Mouse (Mus musculus) hindbrain, embryonic 16.5 days (tissue): Measurements from ENCODE around the gene Srgap2. TPM values are rescaled to one million over a fixed set of nuclear protein-coding genes. Genes with fewer than 3 reads are reported as not detected.

Experiments used
- ATAC-seq: fragments of 200-750 bp; cut with Nextera tagmentation; 2 replicates; pipeline ENCODE4 v1.8.0; 2017; ENCODE audit warnings: moderate TSS enrichment, moderate library complexity
- H3K27ac ChIP-seq: fragments of 300-500 bp; sonication (generic); 2 replicates; pipeline ENCODE4 v1.5.1; 2014; ENCODE audit warnings: low read depth, mild to moderate bottlenecking, control low read depth, low read length, moderate library complexity
- H3K27me3 ChIP-seq: fragments of 300-500 bp; sonication (generic); replicated peaks from 2 replicates; pipeline ENCODE4 v1.6.1; 2014; ENCODE audit warnings: low read length; ENCODE audit not compliant: control insufficient read depth, insufficient read depth
- H3K36me3 ChIP-seq: fragments of 300-500 bp; sonication (generic); 2 replicates; pipeline ENCODE4 v1.6.1; 2014; ENCODE audit warnings: mild to moderate bottlenecking, low read length, moderate library complexity, mixed read lengths; ENCODE audit not compliant: control insufficient read depth, insufficient read depth
- H3K4me1 ChIP-seq: fragments of 300-500 bp; sonication (generic); 2 replicates; pipeline ENCODE4 v1.6.1; 2014; ENCODE audit warnings: low read depth, low read length; ENCODE audit not compliant: control insufficient read depth, insufficient read depth
- H3K4me2 ChIP-seq: fragments of 300-500 bp; sonication (generic); 2 replicates; pipeline ENCODE4 v1.6.1; 2014; ENCODE audit warnings: mild to moderate bottlenecking, low read length, control low read depth, moderate library complexity
- H3K4me3 ChIP-seq: fragments of 300-500 bp; sonication (generic); 2 replicates; pipeline ENCODE4 v1.5.1; 2014; ENCODE audit warnings: mild to moderate bottlenecking, low read length, control low read depth, moderate library complexity
- H3K9ac ChIP-seq: fragments of 300-500 bp; sonication (generic); 2 replicates; pipeline ENCODE4 v1.6.1; 2014; ENCODE audit warnings: low read depth, mild to moderate bottlenecking, control low read depth, low read length, moderate library complexity
- H3K9me3 ChIP-seq: fragments of 300-500 bp; sonication (generic); 2 replicates; pipeline ENCODE4 v1.6.1; 2014; ENCODE audit warnings: mild to moderate bottlenecking, low read length, moderate library complexity; ENCODE audit not compliant: control insufficient read depth
- WGBS: fragments of 180-500 bp; shearing (Covaris S2); extraction: QIAGEN DNeasy Blood & Tissue Kit; methylation state at CpG from one replicate; pipeline ENCODE4 v1.1.7; 2014; 5-methylcytosine and 5-hydroxymethylcytosine counted together
- polyA plus RNA-seq: library from polyadenylated mRNA; unstranded; fragments of >200 nt; fragmentation: Nextera tagmentation; extraction: Ambion mirVana; gene quantifications from 2 replicates; pipeline ENCODE4 v1.2.1, GENCODE M21; 2015

The Srgap2 gene
- polyA plus RNA-seq, 1 experiment from 2014 or later = 24.6 TPM

DNA sequence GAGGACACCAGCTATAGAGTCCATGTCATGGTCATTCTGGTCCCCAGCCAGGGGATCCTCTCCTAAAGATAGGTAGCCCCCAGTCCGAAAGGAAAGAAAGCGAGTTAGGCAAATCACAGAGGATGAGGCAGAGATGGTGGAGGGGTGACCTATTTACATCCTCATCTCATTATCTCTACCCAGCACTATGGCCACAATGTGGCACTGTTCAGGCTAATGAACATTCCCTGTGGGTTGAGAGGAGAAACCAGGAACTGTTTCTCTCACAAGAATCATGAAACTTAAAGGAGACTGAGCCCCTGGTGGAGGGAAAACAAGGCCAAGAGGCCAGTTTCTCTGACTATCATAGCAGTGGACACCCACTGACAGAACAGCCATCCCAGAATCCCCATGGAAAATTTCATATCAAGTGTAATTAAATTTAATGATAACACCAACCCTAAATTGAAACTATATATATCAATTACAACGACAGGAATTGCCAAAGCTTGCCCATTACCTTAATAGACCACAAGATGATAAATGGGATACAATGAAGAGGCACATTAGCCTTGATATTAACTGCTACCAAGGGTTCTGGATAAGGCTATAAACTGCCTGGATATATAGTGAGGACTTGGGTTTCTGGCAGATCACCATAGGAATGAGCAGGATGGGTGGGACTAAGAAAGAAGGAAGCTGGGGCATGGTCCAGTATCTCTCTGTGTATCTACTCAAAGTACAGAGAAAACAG, 207.4 kb downstream of the Srgap2 start:
- H3K4me2 ChIP-seq = no peak overlapping the region
- no peak overlapping the region for H3K4me3 ChIP-seq
- peak; percentile 65 for ATAC-seq
- no peaks in the 10 kb centered on the region for H3K27me3 ChIP-seq
- no peak overlapping the region for H3K9ac ChIP-seq
- H3K27ac ChIP-seq = no peak overlapping the region
- WGBS = 84% methylated on average over 3 of the region's 3 CpGs
- no peaks in the 10 kb centered on the region for H3K4me1 ChIP-seq
- H3K9me3 ChIP-seq = no peaks in the 10 kb centered on the region
- peaks cover 17% of the 10 kb centered on the region for H3K36me3 ChIP-seq

DNA sequence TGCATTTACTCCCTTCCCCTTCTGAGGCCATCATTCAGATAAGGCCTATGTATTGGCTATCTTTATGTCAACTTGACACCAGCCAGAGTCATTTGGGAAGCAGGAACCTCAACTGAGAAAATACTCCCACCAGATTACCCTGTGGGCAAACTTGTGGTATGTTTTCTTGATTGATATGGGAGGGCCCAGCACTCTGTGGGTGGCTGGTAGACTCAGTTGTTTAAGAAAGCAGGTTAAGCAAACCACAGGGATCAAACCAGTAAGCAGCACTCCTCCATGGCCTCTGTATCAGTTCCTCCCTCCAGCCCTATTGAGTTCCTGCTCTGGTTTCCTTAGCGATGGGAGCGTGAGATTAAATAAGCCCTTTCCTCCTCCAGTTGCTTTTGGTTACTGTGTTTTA, 208.8 kb downstream of the Srgap2 start:
- Histone ChIP-seq H3K4me2 (no peak overlapping the region), H3K9me3 (no peaks in the 10 kb centered on the region), H3K4me3 (no peak overlapping the region), H3K9ac (no peak overlapping the region), H3K4me1 (no peaks in the 10 kb centered on the region), H3K36me3 (peaks cover 23% of the 10 kb centered on the region), H3K27me3 (no peaks in the 10 kb centered on the region), H3K27ac (no peak overlapping the region)
- WGBS = 89% methylated on average over 2 of the region's 2 CpGs
- no peak for ATAC-seq

DNA sequence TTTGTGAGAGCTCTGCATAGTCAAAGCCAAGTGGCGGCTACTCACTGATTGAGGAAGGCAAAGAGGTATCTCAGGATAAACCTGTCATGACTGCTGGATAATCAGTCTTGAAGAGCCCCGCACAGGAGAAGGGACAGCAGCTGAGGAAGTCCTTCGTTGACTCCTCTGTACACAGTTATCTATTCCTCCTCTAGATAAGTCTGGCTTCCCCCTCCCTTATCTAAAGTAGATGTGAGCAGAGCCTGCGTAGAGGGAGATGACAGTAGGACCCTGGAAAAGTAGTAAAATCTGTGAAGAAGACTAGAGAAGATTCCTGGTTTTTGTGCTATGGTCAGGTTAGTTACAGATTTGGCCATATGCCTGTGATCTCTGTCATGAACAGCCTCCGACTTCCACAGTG, 209.5 kb downstream of the Srgap2 start:
- Histone ChIP-seq H3K4me3 (no peak overlapping the region), H3K9me3 (no peaks in the 10 kb centered on the region), H3K36me3 (peaks cover 23% of the 10 kb centered on the region), H3K4me2 (no peak overlapping the region), H3K27me3 (no peaks in the 10 kb centered on the region), H3K4me1 (no peaks in the 10 kb centered on the region), H3K27ac (no peak overlapping the region), H3K9ac (no peak overlapping the region)
- ATAC-seq = no peak
- 94% methylated on average over 5 of the region's 5 CpGs for WGBS

DNA sequence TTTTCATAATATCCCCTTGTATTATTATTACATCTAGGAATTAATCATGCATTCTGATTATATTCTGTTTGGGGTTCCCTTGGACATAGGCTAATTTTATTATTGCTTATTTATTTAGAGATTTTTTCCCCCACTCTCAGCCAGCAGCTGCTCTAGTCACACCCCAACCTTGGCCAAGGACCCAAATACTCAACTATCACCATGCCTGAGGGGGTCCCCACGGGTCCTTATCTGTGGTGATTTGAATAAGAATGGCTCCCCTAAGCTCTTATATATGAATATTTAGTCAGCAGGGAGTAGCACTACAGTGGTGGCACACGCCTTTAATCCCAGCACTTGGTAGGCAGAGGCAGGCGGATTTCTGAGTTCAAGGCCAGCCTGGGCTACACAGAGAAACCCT, 215.9 kb downstream of the Srgap2 start:
- H3K9me3 ChIP-seq = no peaks in the 10 kb centered on the region
- H3K4me1 ChIP-seq = no peaks in the 10 kb centered on the region
- 86% methylated on average over 3 of the region's 3 CpGs for WGBS
- H3K27ac ChIP-seq = peak overlapping the region; percentile 66; the same call in 1 of the 2 replicates
- no peaks in the 10 kb centered on the region for H3K27me3 ChIP-seq
- H3K4me2 ChIP-seq = no peak overlapping the region
- H3K4me3 ChIP-seq = no peak overlapping the region
- 0 out of 2 replicates have a peak, but pooled peaks have one; percentile 35 for ATAC-seq
- H3K9ac ChIP-seq = no peak overlapping the region
- H3K36me3 ChIP-seq = peaks cover 38% of the 10 kb centered on the region

DNA sequence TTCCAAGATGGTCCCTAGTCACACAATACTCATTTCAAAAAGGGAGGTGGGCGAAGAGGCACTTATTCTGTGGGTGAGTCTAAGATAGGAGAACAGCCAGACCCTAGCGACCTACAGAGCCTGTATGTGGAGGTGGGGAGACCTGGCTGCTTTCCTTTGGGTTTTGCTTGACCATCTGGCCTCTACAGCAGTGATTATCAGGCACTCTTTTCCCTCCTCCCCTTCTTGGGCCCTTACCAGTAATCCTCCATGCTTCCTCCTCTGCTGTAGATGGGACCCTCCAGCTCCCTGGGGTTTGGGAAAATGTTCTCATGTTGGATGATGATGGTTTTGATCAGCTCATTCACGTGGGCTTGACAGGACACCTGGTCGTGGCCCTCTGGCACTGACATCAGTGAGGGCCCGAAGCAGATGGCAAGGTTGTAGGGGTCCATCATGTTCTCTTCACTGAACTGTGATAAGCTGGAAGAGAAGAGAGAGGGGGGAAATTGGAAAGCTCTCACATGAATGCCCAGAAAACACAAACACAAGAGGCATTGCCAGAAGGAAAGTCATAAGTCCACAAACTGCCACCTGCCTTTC, 216.8 kb downstream of the Srgap2 start:
- H3K36me3 ChIP-seq = peaks cover 34% of the 10 kb centered on the region
- no peaks in the 10 kb centered on the region for H3K4me1 ChIP-seq
- no peak overlapping the region for H3K4me3 ChIP-seq
- WGBS = 83% methylated on average over 5 of the region's 5 CpGs
- ATAC-seq = peak; percentile 95
- no peak overlapping the region for H3K4me2 ChIP-seq
- no peak overlapping the region for H3K9ac ChIP-seq
- H3K9me3 ChIP-seq = no peaks in the 10 kb centered on the region
- no peak overlapping the region for H3K27ac ChIP-seq
- H3K27me3 ChIP-seq = no peaks in the 10 kb centered on the region

DNA sequence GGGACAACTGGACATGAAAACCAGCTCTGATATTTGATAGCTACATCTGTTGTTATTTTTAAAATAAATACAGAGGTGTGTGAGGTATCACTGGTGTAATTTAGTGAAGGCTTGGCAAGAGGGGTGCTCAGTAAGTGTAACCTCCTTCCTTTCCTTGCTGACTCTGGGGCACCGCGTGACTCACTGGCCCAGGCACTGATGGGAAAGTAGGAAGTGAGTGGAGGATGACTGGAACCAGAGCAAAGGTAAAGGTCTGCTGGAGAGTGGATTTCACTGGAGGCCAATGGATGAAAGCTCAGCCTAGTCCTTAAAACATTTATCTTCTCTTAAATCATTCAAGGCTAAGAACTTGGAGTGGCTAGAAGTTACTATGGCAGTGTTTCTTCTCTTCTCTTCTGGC, 226.4 kb downstream of the Srgap2 start:
- H3K4me2 ChIP-seq = no peak overlapping the region
- peaks cover 16% of the 10 kb centered on the region for H3K36me3 ChIP-seq
- no peaks in the 10 kb centered on the region; the same call in 1 of the 2 replicates for H3K4me1 ChIP-seq
- H3K4me3 ChIP-seq = no peak overlapping the region
- H3K9ac ChIP-seq = no peak overlapping the region
- no peak for ATAC-seq
- peak overlapping the region; percentile 29; the same call in 1 of the 2 replicates for H3K27ac ChIP-seq
- H3K9me3 ChIP-seq = no peaks in the 10 kb centered on the region
- 100% methylated on average over 2 of the region's 2 CpGs for WGBS
- H3K27me3 ChIP-seq = no peaks in the 10 kb centered on the region

DNA sequence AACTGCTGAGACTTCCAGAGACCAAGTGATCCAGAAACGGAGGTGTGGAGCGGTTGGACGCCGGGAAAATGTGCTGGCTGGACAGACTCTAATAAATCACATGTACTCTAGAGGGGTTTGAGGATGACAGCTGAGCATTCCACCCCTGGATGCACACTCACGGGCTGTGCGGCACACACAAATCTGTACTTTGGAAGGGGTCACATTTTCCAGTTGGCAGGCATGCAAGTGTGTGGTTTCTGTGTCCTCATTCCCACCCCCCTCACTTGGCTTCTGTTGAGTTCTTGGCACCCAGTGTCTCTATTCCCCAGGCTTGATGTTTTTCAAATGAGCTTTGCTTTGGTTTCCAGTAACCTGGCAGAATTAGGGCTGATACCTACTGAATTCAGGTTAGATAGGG, 227.4 kb downstream of the Srgap2 start:
- no peaks in the 10 kb centered on the region for H3K9me3 ChIP-seq
- no peak overlapping the region for H3K9ac ChIP-seq
- peaks cover 20% of the 10 kb centered on the region for H3K36me3 ChIP-seq

DNA sequence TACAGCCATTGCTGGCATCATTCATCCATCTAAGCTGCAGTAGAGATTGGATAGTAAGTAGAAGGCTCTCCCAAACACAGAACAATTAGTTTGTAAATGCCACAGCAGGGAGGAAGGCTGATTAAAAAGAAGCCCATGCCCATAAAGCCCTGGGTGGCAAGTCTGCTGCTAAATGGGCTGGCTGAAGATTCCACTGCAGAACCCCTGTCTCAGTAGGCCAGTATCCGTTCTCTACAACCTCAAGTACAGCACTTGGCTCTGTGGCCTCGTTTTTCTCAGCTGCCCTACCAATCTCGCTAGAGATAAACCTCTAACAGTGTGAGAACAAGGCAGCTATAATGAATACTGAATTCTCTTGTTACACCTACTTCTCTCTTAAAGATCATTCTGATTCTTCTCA, 227.9 kb downstream of the Srgap2 start:
- Histone ChIP-seq H3K9ac (no peak overlapping the region), H3K4me2 (no peak overlapping the region), H3K27ac (peak overlapping the region; percentile 9), H3K4me1 (no peaks in the 10 kb centered on the region; the same call in 1 of the 2 replicates), H3K9me3 (no peaks in the 10 kb centered on the region), H3K4me3 (no peak overlapping the region), H3K27me3 (no peaks in the 10 kb centered on the region), H3K36me3 (peaks cover 20% of the 10 kb centered on the region)
- WGBS = 39% methylated on average over 3 of the region's 3 CpGs
- ATAC-seq = no peak

More for the DNA sequence above, 227.4 kb downstream of the Srgap2 start:
- H3K4me2 ChIP-seq = no peak overlapping the region
- peak overlapping the region; percentile 9 for H3K27ac ChIP-seq
- H3K4me3 ChIP-seq = no peak overlapping the region
- WGBS = 55% methylated on average over 6 of the region's 6 CpGs
- ATAC-seq = peak; percentile 85
- no peaks in the 10 kb centered on the region for H3K27me3 ChIP-seq
- H3K4me1 ChIP-seq = no peaks in the 10 kb centered on the region; the same call in 1 of the 2 replicates

DNA sequence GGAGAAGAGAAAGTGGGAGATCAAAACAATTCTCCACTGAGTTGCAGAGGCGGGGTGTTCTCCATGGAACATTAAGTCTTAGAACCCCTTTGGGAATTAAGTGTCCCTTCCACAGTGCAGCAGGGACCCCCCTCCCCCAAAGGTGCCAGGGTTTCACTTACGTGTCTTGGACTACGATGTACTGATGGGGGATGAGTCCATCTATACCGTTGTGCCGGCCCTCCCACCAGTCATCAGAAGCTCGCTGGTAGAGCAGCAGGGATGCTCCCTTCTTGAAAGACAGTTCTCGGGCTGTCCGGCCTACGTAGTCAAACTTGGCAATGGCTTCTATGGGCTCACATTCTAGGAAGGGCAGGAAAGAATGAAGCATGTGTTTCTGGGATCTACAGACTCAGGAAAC, 229.0 kb downstream of the Srgap2 start:
- ATAC-seq = no peak
- Histone ChIP-seq H3K9me3 (no peaks in the 10 kb centered on the region), H3K4me2 (no peak overlapping the region), H3K4me3 (no peak overlapping the region), H3K27ac (no peak overlapping the region), H3K27me3 (no peaks in the 10 kb centered on the region), H3K4me1 (no peaks in the 10 kb centered on the region; the same call in 1 of the 2 replicates), H3K36me3 (peaks cover 20% of the 10 kb centered on the region), H3K9ac (no peak overlapping the region)
- WGBS = 87% methylated on average over 9 of the region's 9 CpGs
